Mouse (Mus musculus): Measurements from ENCODE around the gene Gpd1. TPM values are rescaled to one million over a fixed set of nuclear protein-coding genes. Genes with fewer than 3 reads are reported as not detected.

Gpd1 gene
- polyA plus RNA-seq, 1 experiment from 2014 or later = 0.53 TPM

DNA sequence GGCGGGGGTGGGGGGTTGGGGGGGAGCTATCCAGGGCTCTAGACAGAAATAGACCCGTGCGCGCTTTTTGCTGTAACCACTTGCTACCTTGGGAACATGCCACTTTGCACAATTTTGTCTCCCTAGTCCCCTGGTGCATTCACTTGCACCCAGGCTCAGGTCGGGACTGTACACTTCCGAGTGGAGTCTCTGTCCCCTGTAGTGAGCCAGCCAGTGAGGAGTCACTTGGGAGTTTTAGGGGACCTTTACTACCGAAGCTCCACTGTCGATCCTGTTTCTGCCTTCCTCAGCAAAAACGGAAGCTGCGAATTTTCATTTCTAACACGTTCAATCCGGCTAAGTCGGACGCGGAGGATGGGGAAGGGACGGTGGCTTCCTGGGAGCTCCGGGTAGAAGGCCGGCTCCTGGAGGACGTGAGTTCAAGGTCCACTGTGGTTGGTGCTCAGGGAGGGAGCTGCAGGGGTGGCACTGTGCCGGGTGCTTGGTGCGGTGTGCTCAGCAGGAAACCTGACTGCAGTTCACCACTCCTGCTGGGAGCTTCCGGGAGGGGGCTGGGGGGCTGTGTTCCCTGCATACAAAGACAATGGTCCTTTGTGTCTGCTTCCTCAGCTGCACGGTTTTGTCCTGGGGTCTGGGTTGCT is 13.2 kb upstream of the Gpd1 start:
- Histone ChIP-seq H3K27ac (ENCODE audit: low read depth, low read length) (peak overlapping the region; percentile 41; the same call in 1 of the 2 replicates), H3K4me2 (ENCODE audit: low read depth, low read length, severe bottlenecking) (peak overlapping the region; percentile 70), H3K4me1 (replicated peaks; ENCODE audit: control insufficient read depth, insufficient read depth, low read length) (peaks cover 18% of the 10 kb centered on the region), H3K4me3 (ENCODE audit: low read depth, low read length) (peak overlapping the region; percentile 16; the same call in 1 of the 2 replicates), H3K9ac (ENCODE audit: low read length) (peak overlapping the region; percentile 39), H3K9me3 (ENCODE audit: control insufficient read depth, low read length) (no peaks in the 10 kb centered on the region), H3K27me3 (ENCODE audit: control insufficient read depth, insufficient read depth, low read length) (no peaks in the 10 kb centered on the region), H3K36me3 (ENCODE audit: control insufficient read depth, insufficient read depth, low read length) (peaks cover 16% of the 10 kb centered on the region)
- no peak for ATAC-seq (replicated peaks; ENCODE audit: low FRiP score)
- 29% methylated on average over 23 of the region's 23 CpGs for WGBS
- no peak for DNase-seq (ENCODE audit: low spot score)

DNA sequence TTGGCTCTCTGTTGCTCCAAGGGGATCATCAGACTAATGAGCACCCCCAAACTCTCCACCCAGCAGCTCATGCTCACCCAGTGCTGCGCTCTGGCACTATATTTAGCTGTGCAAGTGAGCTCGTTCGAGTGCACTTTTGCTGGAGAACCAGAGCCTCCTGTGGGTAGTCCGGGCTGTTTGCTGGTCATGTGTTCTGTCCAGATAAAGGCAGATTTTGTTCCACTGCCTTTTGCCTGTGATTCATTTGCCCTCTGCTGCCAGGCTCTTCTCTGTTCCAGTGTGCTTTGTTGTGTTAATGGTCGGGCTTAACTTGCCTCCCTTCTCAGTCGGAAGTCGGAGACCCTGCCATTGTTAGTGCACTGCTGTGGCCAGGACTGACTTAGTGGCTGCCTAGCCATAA is 12.4 kb upstream of the Gpd1 start:
- Histone ChIP-seq H3K27me3 (ENCODE audit: control insufficient read depth, insufficient read depth, low read length) (no peaks in the 10 kb centered on the region), H3K9me3 (ENCODE audit: control insufficient read depth, low read length) (no peaks in the 10 kb centered on the region), H3K27ac (ENCODE audit: low read depth, low read length) (no peak overlapping the region), H3K4me1 (replicated peaks; ENCODE audit: control insufficient read depth, insufficient read depth, low read length) (peaks cover 18% of the 10 kb centered on the region), H3K4me2 (ENCODE audit: low read depth, low read length, severe bottlenecking) (no peak overlapping the region), H3K9ac (ENCODE audit: low read length) (peak overlapping the region; percentile 4; the same call in 1 of the 2 replicates), H3K36me3 (ENCODE audit: control insufficient read depth, insufficient read depth, low read length) (peaks cover 17% of the 10 kb centered on the region), H3K4me3 (ENCODE audit: low read depth, low read length) (no peak overlapping the region; the same call in 1 of the 2 replicates)
- ATAC-seq (replicated peaks; ENCODE audit: low FRiP score) (no peak), DNase-seq (ENCODE audit: low spot score) (no peak)
- 31% methylated on average over 7 of the region's 7 CpGs for WGBS

DNA sequence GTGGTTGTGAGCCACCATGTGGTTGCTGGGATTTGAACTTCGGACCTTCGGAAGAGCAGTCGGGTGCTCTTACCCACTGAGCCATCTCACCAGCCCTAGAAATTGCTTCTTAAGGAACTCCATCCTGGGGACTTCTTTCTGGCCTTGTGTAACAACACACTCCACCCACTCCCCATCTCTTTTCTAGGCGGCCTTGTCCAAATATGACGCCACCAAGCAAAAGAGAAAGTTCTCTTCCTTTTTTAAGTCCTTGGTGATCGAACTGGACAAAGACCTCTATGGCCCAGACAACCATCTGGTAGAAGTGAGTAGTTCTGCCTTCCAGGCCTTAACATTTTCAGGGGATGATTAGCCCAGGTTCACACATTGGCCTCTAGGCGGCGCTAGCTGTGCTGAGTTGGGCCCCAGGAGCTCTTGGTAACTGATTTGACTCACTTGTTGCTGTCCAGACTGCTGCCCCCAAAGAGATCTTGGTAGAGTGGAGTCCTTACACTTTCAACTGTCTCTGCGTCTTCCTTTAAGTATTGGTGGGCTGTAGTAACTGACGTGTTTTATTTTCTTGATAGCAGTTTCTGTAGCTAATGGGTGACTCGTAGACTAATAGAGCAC is 11.8 kb upstream of the Gpd1 start, which contains the start of gene Gm17349:
Gm17349 (minus strand) TSS at position 51 of the 609 bp plus-strand sequence.
- DNase-seq (ENCODE audit: low spot score) = peak; percentile 82

DNA sequence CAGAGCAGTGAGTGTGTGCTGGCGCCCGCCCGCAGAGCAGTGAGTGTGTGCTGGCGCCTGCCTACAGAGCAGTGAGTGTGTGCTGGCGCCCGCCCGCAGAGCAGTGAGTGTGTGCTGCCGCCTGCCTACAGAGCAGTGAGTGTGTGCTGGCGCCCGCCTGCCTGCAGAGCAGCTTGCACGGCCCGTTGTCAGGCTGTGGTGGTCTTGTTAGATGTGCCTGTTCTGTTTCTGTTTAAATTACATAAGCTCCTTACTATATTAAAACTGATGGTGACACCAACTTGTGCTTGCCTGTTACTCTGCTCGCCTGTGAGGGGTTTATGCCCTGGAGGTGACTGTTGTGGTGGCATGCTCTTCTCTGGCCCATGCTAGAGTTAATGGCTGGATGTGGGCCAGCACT is 9.1 kb upstream of the Gpd1 start:
- no peak overlapping the region for H3K4me3 ChIP-seq (ENCODE audit: low read depth, low read length)
- no peak overlapping the region for H3K27ac ChIP-seq (ENCODE audit: low read depth, low read length)
- H3K36me3 ChIP-seq (ENCODE audit: control insufficient read depth, insufficient read depth, low read length) = peaks cover 20% of the 10 kb centered on the region
- H3K9me3 ChIP-seq (ENCODE audit: control insufficient read depth, low read length) = no peaks in the 10 kb centered on the region
- ATAC-seq (replicated peaks; ENCODE audit: low FRiP score) (no peak), DNase-seq (ENCODE audit: low spot score) (no peak)
- H3K9ac ChIP-seq (ENCODE audit: low read length) = no peak overlapping the region
- no peaks in the 10 kb centered on the region for H3K27me3 ChIP-seq (ENCODE audit: control insufficient read depth, insufficient read depth, low read length)
- no peak overlapping the region for H3K4me2 ChIP-seq (ENCODE audit: low read depth, low read length, severe bottlenecking)
- peaks cover 16% of the 10 kb centered on the region for H3K4me1 ChIP-seq (replicated peaks; ENCODE audit: control insufficient read depth, insufficient read depth, low read length)
- 97% methylated on average over 13 of the region's 13 CpGs for WGBS

More for the DNA sequence above, 11.8 kb upstream of the Gpd1 start, which contains the start of gene Gm17349:
- peaks cover 18% of the 10 kb centered on the region for H3K4me1 ChIP-seq (replicated peaks; ENCODE audit: control insufficient read depth, insufficient read depth, low read length)
- peak within 1 kb of the TSS; percentile 39 for H3K9ac ChIP-seq (ENCODE audit: low read length)
- H3K4me2 ChIP-seq (ENCODE audit: low read depth, low read length, severe bottlenecking) = peak within 1 kb of the TSS; percentile 70
- no peaks in the 10 kb centered on the region for H3K9me3 ChIP-seq (ENCODE audit: control insufficient read depth, low read length)
- H3K4me3 ChIP-seq (ENCODE audit: low read depth, low read length) = peak within 1 kb of the TSS; percentile 16; the same call in 1 of the 2 replicates
- peak within 1 kb of the TSS; percentile 41; the same call in 1 of the 2 replicates for H3K27ac ChIP-seq (ENCODE audit: low read depth, low read length)
- WGBS = 67% methylated on average over 11 of the region's 11 CpGs
- ATAC-seq (replicated peaks; ENCODE audit: low FRiP score) = no peak
- H3K36me3 ChIP-seq (ENCODE audit: control insufficient read depth, insufficient read depth, low read length) = peaks cover 17% of the 10 kb centered on the region
- no peaks in the 10 kb centered on the region for H3K27me3 ChIP-seq (ENCODE audit: control insufficient read depth, insufficient read depth, low read length)

DNA sequence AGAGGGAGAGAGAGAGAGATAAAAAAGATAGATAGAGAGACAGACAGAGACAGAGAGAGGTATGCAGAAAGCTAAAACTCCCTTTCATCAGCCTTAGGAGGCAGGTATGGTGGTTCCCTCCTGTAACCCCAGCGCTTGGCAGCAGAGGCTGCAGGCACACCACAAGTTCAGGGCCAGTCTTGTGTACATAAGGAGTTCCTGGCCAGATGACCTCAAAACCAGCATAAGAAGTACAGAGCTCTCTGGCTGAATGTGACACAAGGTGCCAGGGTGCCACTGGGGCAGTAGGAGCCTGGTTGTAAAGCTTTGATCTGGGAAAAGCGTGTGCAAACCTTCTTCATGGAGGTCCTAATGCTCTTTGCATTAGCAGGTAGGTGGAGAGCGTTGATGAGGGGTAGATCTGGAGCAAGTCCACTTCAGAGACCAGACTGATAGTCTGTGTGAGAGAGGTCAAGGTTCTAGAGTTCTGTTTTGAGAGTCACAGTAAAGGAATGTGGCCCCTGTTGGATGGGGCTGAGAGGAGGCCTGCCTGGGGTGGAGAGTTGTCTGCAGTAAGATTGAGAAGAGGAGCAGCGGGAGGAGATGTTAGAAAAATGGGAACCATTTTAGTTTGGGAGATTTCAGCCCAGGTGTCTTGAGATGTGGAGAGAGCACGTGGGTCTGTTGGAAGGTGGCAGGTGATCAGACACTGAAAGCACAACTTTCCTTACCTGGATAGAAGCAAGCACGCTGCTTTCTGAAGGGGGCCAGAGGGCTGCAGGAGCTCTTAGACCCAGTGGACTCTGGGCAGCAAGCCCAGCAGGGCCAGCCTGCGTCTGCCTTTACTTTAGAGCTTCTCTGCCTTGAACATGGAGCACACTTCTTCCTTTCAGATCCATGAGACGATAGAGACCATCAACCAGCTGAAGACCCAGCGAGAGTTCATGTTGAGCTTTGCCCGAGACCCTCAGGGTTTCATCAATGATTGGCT is 6.8 kb upstream of the Gpd1 start:
- ATAC-seq (replicated peaks; ENCODE audit: low FRiP score) (no peak), DNase-seq (ENCODE audit: low spot score) (no peak)
- H3K27me3 ChIP-seq (ENCODE audit: control insufficient read depth, insufficient read depth, low read length) = no peaks in the 10 kb centered on the region
- H3K36me3 ChIP-seq (ENCODE audit: control insufficient read depth, insufficient read depth, low read length) = peaks cover 20% of the 10 kb centered on the region
- no peak overlapping the region for H3K4me2 ChIP-seq (ENCODE audit: low read depth, low read length, severe bottlenecking)
- no peak overlapping the region for H3K4me3 ChIP-seq (ENCODE audit: low read depth, low read length)
- no peaks in the 10 kb centered on the region for H3K4me1 ChIP-seq (replicated peaks; ENCODE audit: control insufficient read depth, insufficient read depth, low read length)
- WGBS = 93% methylated on average over 10 of the region's 10 CpGs
- no peak overlapping the region for H3K27ac ChIP-seq (ENCODE audit: low read depth, low read length)
- no peaks in the 10 kb centered on the region for H3K9me3 ChIP-seq (ENCODE audit: control insufficient read depth, low read length)
- no peak overlapping the region for H3K9ac ChIP-seq (ENCODE audit: low read length)

DNA sequence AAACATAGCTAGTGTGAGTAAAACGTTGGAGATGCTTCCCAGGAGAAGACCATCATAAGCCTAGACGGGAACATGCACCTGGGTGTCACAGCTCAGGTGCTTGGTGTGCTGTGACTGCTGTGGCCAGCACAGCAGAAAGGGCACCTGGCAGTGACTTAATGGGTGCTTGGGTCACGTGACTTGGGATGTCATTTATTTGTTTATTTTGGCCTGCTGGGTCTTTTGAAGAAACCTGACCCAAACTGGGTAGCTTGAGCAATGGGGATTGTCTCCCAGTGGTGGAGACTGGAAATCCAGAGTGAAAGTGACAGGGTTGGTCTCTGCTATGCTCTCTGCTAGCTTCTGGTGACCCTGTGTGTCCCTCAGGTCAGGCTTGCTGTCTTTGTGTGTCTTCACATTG is 5.8 kb upstream of the Gpd1 start:
- no peak overlapping the region for H3K9ac ChIP-seq (ENCODE audit: low read length)
- H3K36me3 ChIP-seq (ENCODE audit: control insufficient read depth, insufficient read depth, low read length) = peaks cover 20% of the 10 kb centered on the region
- no peak overlapping the region for H3K4me2 ChIP-seq (ENCODE audit: low read depth, low read length, severe bottlenecking)
- 79% methylated on average over 3 of the region's 3 CpGs for WGBS
- no peak overlapping the region for H3K4me3 ChIP-seq (ENCODE audit: low read depth, low read length)
- DNase-seq (ENCODE audit: low spot score) = no peak
- H3K4me1 ChIP-seq (replicated peaks; ENCODE audit: control insufficient read depth, insufficient read depth, low read length) = 0 out of 2 replicates have a peak, but pooled peaks cover 2% of the 10 kb centered on the region
- H3K9me3 ChIP-seq (ENCODE audit: control insufficient read depth, low read length) = no peaks in the 10 kb centered on the region
- H3K27me3 ChIP-seq (ENCODE audit: control insufficient read depth, insufficient read depth, low read length) = no peaks in the 10 kb centered on the region
- H3K27ac ChIP-seq (ENCODE audit: low read depth, low read length) = no peak overlapping the region
- ATAC-seq (replicated peaks; ENCODE audit: low FRiP score) = no peak

DNA sequence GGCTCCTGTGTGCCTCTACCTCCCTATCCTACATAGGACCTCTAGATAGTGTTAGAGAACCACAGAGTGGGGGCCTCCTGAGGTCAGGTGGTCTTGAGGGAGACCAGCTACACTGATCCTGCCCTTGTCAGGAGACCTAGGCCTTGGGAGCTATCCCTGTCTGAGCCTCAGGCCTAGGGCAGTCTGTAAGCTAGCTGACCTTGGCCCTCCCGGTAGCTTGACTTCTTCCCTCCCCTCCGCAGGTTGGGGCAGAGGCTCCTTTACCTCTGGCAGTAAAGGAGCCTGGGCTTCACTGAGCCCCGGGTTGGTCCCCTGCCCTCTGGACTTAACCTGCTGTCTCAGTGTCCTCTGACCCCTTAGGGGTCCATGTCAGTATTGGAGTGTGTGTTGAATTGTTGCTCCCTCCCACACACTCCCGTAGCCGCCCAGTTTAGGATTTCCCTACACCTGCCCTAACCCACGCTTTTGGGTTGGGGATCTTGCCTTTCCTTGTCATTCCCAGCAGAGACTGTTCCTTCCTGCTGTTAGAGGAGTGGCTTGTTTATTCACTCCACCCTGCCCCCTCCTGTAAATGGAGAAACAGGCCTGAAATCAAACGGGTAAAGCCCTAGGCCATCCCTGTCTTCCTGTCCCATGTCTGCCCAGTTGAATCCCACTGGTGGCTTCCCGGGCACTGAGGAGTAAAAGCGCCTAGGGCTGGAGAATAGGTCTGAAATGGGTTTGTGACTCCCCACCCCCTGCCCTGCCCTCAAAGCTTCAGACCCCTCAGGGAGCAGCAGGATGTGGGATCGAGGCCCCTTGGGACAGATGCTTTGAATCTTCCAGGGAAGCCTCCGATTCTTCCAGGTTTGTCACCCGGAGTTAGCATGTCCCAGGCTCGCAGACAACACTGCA is 4.4 kb upstream of the Gpd1 start:
- WGBS = 72% methylated on average over 13 of the region's 13 CpGs
- Histone ChIP-seq H3K36me3 (ENCODE audit: control insufficient read depth, insufficient read depth, low read length) (peaks cover 12% of the 10 kb centered on the region; the same call in 1 of the 2 replicates), H3K27me3 (ENCODE audit: control insufficient read depth, insufficient read depth, low read length) (no peaks in the 10 kb centered on the region), H3K4me3 (ENCODE audit: low read depth, low read length) (no peak overlapping the region), H3K4me2 (ENCODE audit: low read depth, low read length, severe bottlenecking) (no peak overlapping the region), H3K9ac (ENCODE audit: low read length) (no peak overlapping the region), H3K4me1 (replicated peaks; ENCODE audit: control insufficient read depth, insufficient read depth, low read length) (0 out of 2 replicates have a peak, but pooled peaks cover 2% of the 10 kb centered on the region), H3K27ac (ENCODE audit: low read depth, low read length) (no peak overlapping the region), H3K9me3 (ENCODE audit: control insufficient read depth, low read length) (no peaks in the 10 kb centered on the region)
- no peak for DNase-seq (ENCODE audit: low spot score)
- no peak for ATAC-seq (replicated peaks; ENCODE audit: low FRiP score)

Measured in forebrain, embryonic 11.5 days (tissue).